Mouse (Mus musculus) bone marrow, adult 2 months (tissue): Measurements from ENCODE around the gene Styk1.

Experiments
- CTCF ChIP-seq: fragments of 200-500 bp; IDR thresholded peaks from 2 replicates; pipeline ENCODE4 v1.5.1; 2011; ENCODE audit warnings: low read length, control low read depth; ENCODE audit not compliant: control insufficient read depth, insufficient read depth
- POLR2A ChIP-seq: fragments of 200-500 bp; IDR thresholded peaks from 2 replicates; pipeline ENCODE4 v1.6.1; 2011; ENCODE audit warnings: low read depth, mild to moderate bottlenecking, control low read depth, low read length, borderline replicate concordance; ENCODE audit not compliant: control insufficient read depth

DNA sequence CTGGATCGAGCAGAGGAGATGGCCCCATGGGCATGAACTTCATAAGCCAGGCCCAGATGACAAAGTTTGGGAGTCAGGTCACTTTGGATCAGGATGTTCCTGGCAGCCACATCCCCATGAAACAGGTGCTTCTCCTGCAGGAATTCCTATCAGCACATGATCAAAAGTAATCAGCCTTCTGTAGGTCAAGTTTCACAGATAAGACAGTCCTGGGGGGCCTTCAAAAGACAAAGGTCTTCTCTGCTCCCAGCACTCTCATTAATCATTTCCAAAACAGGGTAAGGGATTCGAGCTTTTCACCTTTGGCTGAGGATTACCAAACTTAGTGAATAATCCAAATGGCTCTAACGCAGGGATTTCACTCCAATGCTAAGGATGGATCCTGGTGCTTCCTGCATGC, 48.6 kb downstream of the Styk1 start:
- no peak for TF ChIP-seq POLR2A
- no peak for TF ChIP-seq CTCF
